Mouse (Mus musculus) heart, postnatal 0 days (tissue): ENCODE results near the gene Kat5.

Experiments used
- CTCF ChIP-seq: IDR thresholded peaks from 2 replicates; pipeline ENCODE4 v1.5.1; 2016; ENCODE audit warnings: antibody characterized with exemption, control low read depth, low read depth
- EP300 ChIP-seq: IDR thresholded peaks from 2 replicates; pipeline ENCODE4 v1.6.1; 2016; ENCODE audit warnings: antibody characterized with exemption, low read depth

- no peak for TF ChIP-seq CTCF
- TF ChIP-seq EP300 = no peak
Observed at GRCm38 (mm10) chr19:5570353-5571246, 39.4 kb downstream of the Kat5 start.
